Mouse (Mus musculus): ENCODE data around the gene Ufsp1.
"Not testable (repeated sequence)": the region's sequence is repeated elsewhere in the genome, so short reads cannot be mapped to it uniquely, and the experiment has no call there.

Gene Ufsp1

DNA sequence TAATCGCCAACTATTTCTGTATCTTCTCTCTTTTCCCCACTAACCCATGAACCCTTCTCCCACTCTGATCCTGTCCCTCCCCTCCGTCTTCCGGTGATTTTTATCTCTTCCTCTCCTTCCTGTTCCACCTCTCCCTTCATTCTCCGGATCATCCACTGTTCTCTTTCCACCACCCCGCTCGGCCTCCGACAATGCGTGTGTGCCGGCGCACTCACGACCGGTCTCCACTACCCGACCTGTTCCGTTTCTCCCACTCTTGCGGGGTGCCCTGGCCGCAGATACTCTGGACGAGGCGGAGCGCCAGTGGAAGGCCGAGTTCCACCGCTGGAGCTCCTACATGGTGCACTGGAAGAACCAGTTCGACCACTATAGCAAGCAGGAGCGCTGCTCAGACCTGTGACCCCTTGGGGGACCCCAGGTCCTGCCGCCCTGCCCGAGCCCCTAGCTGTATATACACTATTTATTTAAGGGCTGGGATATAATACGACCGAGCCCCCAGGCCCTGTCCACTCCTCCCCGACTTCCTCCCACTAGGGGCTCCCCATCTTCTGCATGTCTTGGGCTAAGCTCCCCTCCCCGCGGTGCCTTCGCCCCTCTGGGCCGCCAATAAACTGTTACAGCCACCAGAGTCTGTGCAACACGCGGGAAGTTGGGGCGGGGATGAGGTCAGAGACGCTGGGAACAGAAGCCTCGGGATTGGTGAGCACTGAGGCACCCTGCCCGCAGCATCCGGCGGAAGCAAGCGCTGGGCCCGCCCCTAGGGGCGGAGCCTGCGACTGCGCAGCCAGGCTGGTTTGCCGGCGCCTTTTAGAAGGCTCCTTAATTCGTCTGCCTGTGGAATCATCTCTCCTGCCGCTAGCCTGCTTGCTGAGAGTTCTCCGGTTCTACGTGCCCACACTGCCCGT, at the start of gene Ufsp1:
Gene Ufsp1, plus strand, starts transcription at position 791 of the 905 bp plus-strand sequence.
- peak; percentile 94 for DNase-seq (ENCODE audit: low spot score)

DNA sequence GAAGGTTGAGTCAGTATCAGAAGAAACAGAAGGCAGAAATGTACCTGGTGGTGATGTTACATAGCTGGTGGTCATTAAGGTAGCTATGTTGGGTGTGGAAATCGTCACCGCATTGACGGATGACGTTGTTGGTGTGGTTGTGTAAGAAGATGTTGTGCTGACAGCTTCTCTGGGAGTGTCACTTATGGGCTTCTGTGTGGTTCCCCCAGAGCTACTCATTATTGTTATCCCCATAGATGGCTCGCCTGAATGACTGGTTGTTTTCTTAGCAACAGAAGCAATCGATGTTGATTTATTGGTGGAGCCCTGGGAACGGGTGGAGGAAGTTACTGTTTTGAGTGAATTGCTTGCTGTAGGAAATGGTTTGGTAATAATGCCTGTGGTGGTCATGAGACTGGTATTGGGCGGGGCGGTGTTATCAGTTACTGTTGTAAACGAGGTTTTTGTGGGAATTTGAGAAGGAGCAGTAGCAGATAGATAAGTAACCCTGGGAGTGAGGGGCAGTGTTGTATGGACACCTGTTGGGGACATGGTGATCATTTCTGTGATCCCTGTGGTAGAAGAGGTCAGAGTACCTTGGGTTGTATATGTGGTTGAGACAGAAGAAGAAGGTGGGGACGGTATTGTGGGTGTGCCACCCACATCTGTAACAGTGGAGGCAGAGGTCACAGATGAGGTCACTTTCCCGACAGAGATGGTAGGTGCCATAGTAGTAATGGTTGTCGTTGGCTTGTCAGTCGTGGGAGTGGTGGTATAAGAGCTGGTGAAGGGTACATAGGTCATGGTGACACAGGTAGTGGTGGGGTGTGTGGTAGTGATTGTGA, 30.3 kb upstream of the Ufsp1 start:
- DNase-seq (ENCODE audit: low spot score): no peak

DNA sequence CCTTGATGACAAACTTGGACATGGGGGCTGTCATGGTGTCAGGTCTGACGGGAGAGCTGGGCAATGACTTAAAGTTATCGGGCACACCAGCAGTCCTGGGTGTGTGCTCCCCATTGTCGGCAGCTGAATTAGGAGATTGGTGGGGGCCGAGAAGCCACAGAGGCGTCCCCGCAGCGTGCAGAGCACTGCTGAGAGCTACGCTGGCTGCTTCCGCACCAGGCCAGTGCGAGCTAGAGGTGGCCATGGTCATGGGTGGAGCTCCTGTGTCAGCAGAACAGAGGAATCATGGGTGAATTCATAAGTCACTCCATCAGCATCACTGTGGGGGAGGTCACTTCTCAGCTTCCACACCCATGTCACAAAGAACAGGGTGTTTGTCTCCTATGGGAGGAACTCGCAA, 29.6 kb upstream of the Ufsp1 start:
- no peak for DNase-seq (ENCODE audit: low spot score)

DNA sequence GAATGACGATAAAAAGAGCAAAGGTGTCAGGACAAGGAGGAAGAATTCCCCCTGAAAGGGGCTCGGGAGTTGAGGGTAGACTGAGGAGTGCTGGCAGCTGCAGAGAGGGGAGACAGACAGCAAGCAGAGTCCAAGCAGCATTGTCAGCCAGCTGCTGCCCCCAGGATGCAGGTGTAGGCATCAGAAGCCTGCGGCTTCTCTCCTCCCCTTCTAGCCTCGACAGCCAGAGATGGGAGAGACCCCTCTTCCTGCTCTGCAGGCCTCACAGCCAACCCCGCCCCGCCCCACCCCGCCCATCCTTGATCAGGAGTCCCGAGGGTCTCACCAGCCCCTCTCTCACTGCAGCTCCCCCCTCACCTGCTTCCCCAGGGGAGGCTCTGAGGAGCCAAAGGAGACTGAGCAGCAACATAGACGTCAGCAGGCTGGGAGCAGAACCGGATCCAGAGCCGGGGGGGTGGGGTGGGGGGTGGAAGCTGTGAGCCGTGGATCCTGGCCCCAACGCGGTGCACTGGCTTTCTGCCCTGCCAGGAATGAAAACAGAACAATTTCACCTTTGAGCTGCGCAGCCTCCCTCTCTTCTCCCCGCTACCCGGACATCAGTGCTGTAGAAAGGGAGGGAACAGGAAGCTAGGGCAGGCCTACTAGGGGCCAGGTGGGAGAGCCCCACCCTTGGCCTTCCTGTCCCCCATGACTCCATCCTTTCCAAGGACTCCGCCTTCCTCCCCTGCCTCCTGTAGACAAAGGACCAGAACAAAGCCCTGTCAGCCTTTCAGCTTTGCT, 26.1 kb upstream of the Ufsp1 start:
- no peak for DNase-seq (ENCODE audit: low spot score)

DNA sequence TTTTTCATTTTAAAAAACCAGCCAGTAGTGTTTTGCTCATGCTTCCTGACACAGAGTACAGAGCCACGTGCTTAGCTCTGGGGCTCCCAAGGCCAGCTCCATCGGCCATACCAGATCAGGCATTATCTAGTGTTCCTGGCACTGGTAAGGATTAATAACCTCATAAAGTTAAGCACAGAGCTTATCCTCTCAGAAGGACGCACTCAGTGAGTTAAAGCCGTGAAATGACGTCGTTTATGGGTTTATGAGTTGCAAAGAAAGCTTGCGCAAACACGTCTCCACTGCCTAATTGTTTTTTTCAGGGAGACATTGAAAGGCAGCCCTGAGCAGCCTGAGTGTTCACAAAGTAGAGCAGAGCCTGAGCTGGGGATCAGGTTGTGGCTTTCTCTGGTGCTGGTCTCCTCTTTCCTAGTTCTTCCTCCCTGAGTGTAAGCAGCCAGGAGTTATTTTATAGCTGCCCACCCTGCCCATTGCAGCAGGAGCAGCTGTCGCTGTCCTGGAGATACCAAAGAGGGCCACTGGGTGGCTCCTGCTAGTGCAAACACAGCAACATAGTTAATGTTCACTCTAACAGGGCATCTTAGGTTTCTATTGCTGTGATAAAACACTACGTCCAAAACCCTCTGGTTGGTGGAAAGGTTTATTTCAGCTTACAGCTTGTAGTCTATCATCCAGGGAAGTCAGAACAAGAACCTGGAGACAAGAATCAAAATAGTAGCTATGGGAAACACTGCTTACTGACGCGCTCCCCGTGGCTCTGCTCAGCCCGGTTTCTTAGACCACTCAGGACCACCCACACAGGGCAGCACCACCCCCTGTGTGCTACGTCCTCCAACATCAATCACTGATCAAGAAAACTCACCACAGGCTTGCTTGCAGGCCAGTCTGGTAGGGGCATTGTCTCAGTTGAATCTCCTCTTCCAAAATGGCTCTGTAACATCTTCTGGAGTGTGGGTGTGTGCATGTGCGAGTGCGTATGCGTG, 16.8 kb upstream of the Ufsp1 start:
- no peak for DNase-seq (ENCODE audit: low spot score)

DNA sequence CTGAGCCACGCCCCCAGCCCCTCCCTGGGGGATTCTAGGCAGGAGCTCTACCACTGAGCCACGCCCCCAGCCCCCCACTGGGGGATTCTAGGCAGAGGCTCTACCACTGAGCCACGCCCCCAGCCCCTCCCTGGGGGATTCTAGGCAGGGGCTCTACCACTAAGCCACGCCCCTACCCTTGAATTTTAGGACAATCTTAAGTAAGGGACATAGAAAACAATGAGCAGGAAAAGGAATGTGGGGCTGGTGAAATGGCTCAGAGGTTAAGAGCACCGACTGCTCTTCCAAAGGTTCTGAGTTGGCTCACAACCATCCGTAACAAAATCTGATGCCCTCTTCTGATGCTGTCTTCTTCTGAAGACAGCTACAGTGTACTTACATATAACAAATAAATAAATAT, 10.0 kb upstream of the Ufsp1 start:
- not testable (repeated sequence) for DNase-seq (ENCODE audit: low spot score)

DNA sequence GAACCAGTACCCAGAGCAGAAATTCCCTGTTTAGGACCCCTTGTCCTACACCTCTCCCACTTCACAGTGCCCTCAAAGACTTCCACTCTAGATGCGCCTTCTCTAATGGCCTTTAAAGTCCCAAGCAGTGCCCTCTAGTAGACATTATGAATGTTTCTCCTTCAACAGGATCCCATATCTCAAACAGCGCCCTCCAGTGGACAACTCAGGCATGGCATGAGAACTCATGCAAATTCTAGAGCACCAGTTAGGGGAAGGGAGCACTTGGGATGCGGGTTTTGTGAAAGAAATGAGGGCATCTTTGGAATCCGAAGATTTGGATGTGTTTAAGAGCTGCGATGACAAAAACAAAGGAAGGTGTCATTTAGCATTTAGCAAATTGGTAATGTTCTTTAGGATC, 9.4 kb upstream of the Ufsp1 start:
- peak; percentile 63 for DNase-seq (ENCODE audit: low spot score)

DNA sequence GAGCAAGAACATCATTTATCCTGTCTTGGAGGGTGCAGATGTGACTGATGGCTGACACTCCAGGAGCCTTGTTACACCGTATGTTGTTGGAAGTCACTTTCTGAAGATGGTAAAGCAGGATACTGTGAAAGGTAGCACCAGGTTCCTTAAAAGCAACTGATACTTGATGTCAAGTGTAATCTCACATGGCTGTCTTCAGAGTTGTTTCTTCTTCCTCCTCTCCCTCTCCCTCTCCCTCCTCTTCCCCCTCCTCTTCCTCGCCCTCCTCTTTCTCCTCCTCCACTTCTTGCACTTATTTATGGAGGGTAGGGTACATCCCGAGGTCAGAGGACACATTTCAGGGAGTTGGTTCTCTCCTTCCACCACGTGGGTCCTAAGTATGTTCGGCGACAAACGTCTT, 8.4 kb upstream of the Ufsp1 start:
- no peak for DNase-seq (ENCODE audit: low spot score)

DNA sequence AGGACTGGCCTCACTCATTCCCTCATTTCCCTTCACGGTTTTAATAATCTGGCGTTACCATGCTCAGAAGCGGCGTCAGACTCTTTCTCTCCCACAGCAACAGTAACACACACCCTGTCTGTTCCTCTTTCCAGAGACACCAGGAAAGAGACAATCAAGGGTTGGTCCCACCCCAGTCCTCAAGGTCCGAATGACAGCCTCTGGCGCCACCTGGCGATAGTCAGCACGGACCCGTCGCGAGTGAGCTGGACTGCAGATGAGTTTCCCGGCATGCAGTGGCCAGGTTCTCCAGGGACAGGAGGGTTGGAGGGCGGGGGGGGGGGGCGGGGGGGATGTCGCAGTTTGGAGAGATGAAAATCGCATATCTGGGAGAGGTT, 7.8 kb upstream of the Ufsp1 start:
- DNase-seq (ENCODE audit: low spot score): peak; percentile 67

DNA sequence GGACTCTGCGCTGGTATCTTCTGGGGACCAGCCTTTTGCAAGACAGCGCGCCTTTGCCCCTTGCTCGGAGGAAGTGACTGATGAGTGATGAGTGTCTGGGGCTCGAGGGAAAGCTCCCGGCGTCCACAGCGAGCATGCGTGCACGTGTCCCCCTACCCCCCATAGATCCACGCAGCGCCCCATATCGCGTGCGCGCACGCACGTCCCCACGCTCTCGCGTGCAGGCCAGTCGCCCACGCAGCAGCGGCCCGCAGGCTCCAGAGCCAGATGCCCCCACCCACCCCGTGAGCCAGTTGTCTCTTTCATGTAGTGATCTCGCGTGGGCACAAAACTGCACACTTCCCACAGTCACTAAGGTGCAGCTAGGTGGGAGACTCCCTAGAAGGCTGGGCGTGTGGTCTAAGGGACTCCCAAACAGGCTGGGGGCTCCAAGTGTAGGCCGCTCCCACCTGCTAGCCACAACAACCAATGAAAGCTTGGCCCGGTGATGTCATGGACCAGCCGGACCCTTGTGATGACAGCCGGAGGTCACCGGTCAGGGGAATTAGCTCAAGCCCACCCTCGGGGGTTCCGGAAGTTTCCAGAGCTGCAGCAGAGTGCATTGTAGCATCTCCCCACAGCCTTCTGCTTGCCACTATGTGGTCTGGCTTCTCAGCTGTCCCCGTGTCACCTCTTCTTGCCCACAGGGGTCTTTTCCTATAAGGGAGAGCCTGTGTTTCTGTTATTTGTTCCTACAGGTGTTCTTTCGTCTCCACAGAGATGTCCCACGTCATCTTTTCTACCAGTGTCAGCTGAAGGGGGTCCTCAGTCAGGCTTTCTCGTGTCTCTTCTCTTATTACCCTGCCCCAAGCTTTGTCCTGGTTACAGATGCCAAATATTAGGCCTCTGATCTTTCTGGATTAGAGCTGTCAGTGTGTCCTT, 7.1 kb upstream of the Ufsp1 start, which contains the start of gene Ache:
Gene Ache, plus strand, starts transcription at position 488 of the 921 bp plus-strand sequence.
- DNase-seq (ENCODE audit: low spot score): no peak

DNA sequence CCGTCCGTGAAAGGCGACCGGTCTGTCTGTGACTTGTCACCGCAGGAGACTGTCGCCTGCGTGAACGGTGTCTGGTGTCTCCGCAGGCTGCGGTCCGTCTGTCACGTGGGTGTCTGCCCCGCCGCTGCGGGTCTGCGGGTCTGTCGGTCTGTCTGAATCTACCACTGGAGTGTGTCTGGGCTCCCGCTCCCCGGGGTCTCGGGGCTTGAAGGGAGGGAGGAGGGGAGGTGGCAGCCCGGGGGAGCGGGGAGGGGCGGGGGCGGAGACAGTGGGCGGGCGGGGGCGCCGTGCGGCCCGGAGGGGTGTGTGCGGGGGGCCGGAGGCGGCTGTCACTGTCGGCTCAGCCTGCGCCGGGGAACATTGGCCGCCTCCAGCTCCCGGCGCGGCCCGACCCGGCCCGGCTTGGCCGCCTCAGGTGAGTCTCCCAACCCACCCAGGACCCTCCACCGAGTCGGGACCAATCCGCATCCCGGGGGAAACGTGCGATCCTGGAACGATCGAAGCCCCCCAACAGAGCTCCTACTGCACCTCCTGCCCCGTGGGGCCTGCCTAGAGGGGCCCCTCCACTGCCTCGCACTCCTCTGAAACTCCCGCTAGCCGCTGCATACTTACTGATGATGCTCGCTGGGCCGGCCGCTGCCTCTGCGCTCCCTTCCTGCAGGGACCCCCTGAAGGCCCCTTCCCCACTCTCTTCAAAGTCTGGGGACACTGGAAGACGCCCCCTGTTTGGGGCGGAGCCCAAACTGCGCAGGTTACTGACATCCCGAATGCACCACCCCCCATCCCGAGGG, 6.3 kb upstream of the Ufsp1 start:
- no peak for DNase-seq (ENCODE audit: low spot score)

DNA sequence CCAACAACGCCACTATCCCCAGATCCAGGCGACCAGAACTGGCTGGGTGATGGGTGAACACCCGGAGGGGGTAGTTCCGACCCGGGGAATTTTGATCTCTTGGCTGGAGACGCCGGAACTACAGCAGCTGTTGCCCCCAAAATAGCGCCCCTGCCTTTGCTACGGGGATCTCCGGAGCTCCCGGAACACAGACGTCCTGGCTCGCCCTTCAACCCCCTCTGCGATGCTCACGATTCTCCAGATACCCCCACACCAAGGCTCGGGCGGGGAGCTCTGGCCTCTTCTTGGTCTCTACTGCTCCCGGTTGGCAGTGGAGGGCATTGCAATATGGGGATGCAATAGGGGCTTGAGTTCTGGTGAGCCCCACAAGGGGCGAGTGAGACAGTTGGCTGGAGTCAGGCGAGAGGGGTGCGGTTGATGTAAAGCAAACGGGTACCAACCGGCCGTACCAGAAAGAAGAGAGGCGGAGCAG, 5.4 kb upstream of the Ufsp1 start:
- DNase-seq (ENCODE audit: low spot score): no peak

DNA sequence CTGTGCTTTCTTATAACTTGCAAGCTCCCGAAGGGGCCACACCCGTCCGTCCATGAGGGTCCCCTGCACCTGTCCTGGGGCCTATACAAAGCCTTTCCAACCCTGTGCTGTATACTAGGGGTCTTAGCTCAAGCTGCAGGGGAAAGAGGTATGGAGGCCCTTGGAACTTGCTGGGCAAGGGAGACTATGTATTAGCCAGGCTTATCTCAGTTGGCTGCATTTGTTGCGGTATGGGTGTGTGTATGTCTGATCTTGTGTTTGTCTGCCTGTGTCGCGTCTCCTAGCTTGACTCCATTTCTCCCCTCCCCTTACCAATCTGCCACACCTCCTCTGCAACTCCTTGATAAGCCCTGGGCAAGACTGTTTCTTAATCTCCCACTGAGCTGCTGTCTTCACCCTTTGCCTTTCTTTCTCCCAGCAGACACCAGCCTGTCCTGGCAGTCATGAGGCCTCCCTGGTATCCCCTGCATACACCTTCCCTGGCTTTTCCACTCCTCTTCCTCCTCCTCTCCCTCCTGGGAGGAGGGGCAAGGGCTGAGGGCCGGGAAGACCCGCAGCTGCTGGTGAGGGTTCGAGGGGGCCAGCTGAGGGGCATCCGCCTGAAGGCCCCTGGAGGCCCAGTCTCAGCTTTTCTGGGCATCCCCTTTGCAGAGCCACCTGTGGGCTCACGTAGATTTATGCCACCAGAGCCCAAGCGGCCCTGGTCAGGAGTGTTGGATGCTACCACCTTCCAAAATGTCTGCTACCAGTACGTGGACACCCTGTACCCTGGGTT, 4.7 kb upstream of the Ufsp1 start:
- no peak for DNase-seq (ENCODE audit: low spot score)

DNA sequence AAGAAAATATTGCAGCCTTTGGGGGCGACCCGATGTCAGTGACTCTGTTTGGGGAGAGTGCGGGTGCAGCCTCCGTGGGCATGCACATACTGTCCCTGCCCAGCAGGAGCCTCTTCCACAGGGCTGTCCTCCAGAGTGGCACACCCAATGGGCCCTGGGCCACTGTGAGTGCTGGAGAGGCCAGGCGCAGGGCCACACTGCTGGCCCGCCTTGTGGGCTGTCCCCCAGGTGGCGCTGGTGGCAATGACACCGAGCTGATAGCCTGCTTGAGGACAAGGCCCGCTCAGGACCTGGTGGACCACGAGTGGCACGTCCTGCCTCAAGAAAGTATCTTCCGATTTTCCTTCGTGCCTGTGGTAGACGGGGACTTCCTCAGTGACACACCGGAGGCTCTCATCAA, 3.8 kb upstream of the Ufsp1 start:
- no peak for DNase-seq (ENCODE audit: low spot score)

DNA sequence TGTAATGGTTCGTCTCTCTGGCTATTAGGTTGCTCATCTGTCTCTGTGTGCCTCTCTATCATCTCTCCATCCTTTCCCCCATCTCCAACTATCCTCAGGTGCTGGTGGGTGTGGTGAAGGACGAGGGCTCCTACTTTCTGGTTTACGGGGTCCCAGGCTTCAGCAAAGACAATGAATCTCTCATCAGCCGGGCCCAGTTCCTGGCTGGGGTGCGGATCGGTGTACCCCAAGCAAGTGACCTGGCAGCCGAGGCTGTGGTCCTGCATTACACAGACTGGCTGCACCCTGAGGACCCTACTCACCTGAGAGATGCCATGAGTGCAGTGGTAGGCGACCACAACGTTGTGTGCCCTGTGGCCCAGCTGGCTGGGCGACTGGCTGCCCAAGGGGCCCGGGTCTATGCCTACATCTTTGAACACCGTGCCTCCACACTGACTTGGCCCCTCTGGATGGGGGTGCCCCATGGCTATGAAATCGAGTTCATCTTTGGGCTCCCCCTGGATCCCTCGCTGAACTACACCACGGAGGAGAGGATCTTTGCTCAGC, 3.0 kb upstream of the Ufsp1 start:
- DNase-seq (ENCODE audit: low spot score): no peak

DNA sequence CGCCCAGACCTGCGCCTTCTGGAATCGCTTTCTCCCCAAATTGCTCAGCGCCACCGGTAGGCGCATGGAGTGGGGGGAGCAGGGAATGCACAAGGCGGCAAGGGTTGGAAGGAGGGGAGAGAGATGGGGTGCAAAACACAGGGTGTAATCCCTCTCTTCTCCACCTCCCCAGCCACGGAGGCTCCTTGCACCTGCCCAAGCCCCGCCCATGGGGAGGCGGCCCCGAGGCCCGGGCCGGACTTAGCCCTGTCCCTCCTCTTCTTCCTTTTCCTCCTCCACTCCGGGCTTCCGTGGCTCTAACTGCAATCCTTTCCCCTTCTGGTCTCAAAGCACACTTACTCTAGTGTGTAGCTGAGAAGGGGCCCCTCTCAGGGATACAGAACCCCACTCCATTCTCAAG, 1.1 kb upstream of the Ufsp1 start:
- peak; percentile 70 for DNase-seq (ENCODE audit: low spot score)

DNA sequence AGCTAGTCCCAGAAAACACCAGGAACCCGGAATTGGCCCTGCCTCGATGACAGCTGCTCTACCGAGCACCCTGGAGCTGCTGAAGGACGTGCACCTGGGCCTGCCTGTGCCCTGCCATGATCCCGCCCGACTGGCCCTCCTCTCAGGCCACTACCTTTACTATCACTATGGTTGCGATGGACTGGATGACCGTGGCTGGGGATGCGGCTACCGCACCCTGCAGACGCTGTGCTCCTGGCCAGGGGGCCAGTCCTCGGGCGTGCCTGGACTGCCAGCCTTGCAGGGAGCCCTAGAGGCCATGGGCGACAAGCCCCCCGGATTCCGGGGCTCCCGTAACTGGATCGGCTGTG, 290 bp downstream of the Ufsp1 start:
- no peak for DNase-seq (ENCODE audit: low spot score)

DNA sequence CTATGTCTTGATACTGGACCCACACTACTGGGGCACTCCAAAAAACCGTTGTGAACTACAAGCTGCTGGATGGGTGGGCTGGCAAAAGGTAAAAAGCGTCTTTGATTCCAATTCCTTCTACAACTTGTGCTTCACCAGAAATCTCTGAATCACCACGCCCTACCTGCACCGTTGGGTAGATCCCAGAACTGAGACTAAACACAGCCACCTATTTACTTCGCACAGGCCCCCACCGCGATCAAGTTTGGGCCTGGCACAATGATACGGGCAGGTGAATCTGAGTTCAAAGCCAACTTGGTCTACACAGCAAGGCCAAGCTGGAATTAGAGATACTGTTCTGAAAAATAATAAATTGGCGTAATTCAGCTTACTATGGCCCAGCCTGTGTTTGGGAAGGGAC, 867 bp downstream of the Ufsp1 start:
- no peak for DNase-seq (ENCODE audit: low spot score)

Measured in testis, postnatal 14 days (tissue).